Mouse (Mus musculus) CH12.LX (cell line): ENCODE measurements around the gene Fscn1.

Source experiments
- CTCF ChIP-seq, 2 experiments: IDR thresholded peaks in 1 of 2; conservative IDR thresholded peaks in 1 of 2; 2 replicates each; pipeline ENCODE4 v1.5.1; 2011 to 2012; ENCODE audit warnings: low read depth in 2 of 2, low read length in 2 of 2, improper control_type of control experiment in 1 of 2, inconsistent platforms in 1 of 2, mild to moderate bottlenecking in 1 of 2, moderate library complexity in 1 of 2
- EP300 ChIP-seq: IDR thresholded peaks from 2 replicates; pipeline ENCODE4 v1.6.1; 2011; ENCODE audit warnings: low read length, improper control_type of control experiment
- HCFC1 ChIP-seq: IDR thresholded peaks from 2 replicates; pipeline ENCODE4 v1.6.1; 2012; ENCODE audit warnings: low read depth, mild to moderate bottlenecking, inconsistent platforms, low read length, improper control_type of control experiment
- IRF4 ChIP-seq: IDR thresholded peaks from 2 replicates; pipeline ENCODE4 v1.6.1; 2014; ENCODE audit warnings: low read depth, mild to moderate bottlenecking, inconsistent platforms, low read length, improper control_type of control experiment
- JUND ChIP-seq: conservative IDR thresholded peaks from 2 replicates; pipeline ENCODE4 v1.6.1; 2011; ENCODE audit warnings: low read depth, low read length, improper control_type of control experiment
- MAX ChIP-seq: IDR thresholded peaks from 2 replicates; pipeline ENCODE4 v1.6.1; 2011; ENCODE audit warnings: low read length, improper control_type of control experiment
- POLR2A ChIP-seq: IDR thresholded peaks from 2 replicates; pipeline ENCODE4 v1.6.1; 2011; ENCODE audit warnings: low read depth, mild to moderate bottlenecking, improper control_type of control experiment, low read length
- POLR2AphosphoS2 ChIP-seq: IDR thresholded peaks from 2 replicates; pipeline ENCODE4 v1.6.1; 2011; ENCODE audit warnings: low read depth, low read length, improper control_type of control experiment
- RAD21 ChIP-seq: IDR thresholded peaks from 2 replicates; pipeline ENCODE4 v1.6.1; 2011; ENCODE audit warnings: low read depth, mild to moderate bottlenecking, low read length, improper control_type of control experiment, moderate library complexity
- TBP ChIP-seq: conservative IDR thresholded peaks from 2 replicates; pipeline ENCODE4 v1.6.1; 2011; ENCODE audit warnings: low read depth, low read length, improper control_type of control experiment
- TCF12 ChIP-seq: IDR thresholded peaks from 2 replicates; pipeline ENCODE4 v1.6.1; 2014; ENCODE audit warnings: low read depth, mild to moderate bottlenecking, inconsistent platforms, low read length, improper control_type of control experiment
- UBTF ChIP-seq: IDR thresholded peaks from 2 replicates; pipeline ENCODE4 v1.6.1; 2012; ENCODE audit warnings: low read depth, mild to moderate bottlenecking, inconsistent platforms, low read length, improper control_type of control experiment, moderate library complexity
- ZMIZ1 ChIP-seq: IDR thresholded peaks from 2 replicates; pipeline ENCODE4 v1.6.1; 2012; ENCODE audit warnings: low read depth, mild to moderate bottlenecking, inconsistent platforms, low read length, improper control_type of control experiment
- ZNF384 ChIP-seq: IDR thresholded peaks from 2 replicates; pipeline ENCODE4 v1.6.1; 2012; ENCODE audit warnings: low read depth, low read length, improper control_type of control experiment, inconsistent platforms

DNA sequence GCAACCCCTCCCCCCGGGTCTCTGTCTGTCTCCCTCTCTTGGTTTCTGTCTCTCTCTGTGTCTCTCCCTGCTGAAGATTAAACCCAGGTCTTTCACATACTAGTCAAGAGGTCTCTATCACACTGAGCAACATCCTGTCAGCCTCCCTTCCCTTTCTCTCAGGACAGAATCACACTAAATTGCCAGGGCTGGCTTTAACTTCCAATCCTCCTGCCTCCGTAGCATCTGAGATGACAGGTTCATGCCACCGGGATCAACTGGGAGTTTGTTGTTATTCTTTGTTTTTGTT is 33.3 kb upstream of the Fscn1 start:
- TF ChIP-seq HCFC1 = no peak
- no peak for TF ChIP-seq ZMIZ1
- no peak for TF ChIP-seq IRF4
- no peak for TF ChIP-seq CTCF (conservative IDR thresholded peaks at IDR 0.05 in 1 of 2, IDR thresholded peaks at IDR 0.05 in 1 of 2; ENCODE audit: low read depth in 2 of 2, low read length in 2 of 2)
- no peak for TF ChIP-seq EP300
- TF ChIP-seq MAX = no peak
- TF ChIP-seq POLR2A = no peak
- no peak for TF ChIP-seq TBP
- no peak for TF ChIP-seq RAD21
- TF ChIP-seq POLR2AphosphoS2 = no peak
- no peak for TF ChIP-seq JUND
- no peak for TF ChIP-seq UBTF
- no peak for TF ChIP-seq ZNF384
- no peak for TF ChIP-seq TCF12
